Mouse (Mus musculus) stomach, embryonic 14.5 days (tissue): ENCODE data around the gene Plekho2. TPM values are rescaled to one million over a fixed set of nuclear protein-coding genes. Genes with fewer than 3 reads are reported as not detected.

Experiments
- ATAC-seq: fragments of 200-750 bp; cut with Nextera tagmentation; 2 replicates; pipeline ENCODE4 v1.8.0; 2017; ENCODE audit warnings: low read depth, moderate TSS enrichment; ENCODE audit not compliant: insufficient number of reproducible peaks, insufficient read depth, low FRiP score
- H3K27ac ChIP-seq: fragments of 300-500 bp; sonication (generic); 2 replicates; pipeline ENCODE4 v1.5.1; 2014; ENCODE audit warnings: mild to moderate bottlenecking, low read length, moderate library complexity, mixed read lengths
- H3K27me3 ChIP-seq: fragments of 300-500 bp; sonication (generic); 2 replicates; pipeline ENCODE4 v1.6.1; 2014; ENCODE audit warnings: low read length, control low read depth, mixed read lengths; ENCODE audit not compliant: control insufficient read depth, insufficient read depth
- H3K36me3 ChIP-seq: fragments of 300-500 bp; sonication (generic); 2 replicates; pipeline ENCODE4 v1.6.1; 2014; ENCODE audit warnings: mild to moderate bottlenecking, control low read depth, low read length, moderate library complexity, mixed read lengths; ENCODE audit not compliant: control insufficient read depth, insufficient read depth
- H3K4me1 ChIP-seq: fragments of 300-500 bp; sonication (generic); 2 replicates; pipeline ENCODE4 v1.6.1; 2014; ENCODE audit warnings: low read length, control low read depth, mixed read lengths; ENCODE audit not compliant: control insufficient read depth, insufficient read depth
- H3K4me2 ChIP-seq: fragments of 300-500 bp; sonication (generic); replicated peaks from 2 replicates; pipeline ENCODE4 v1.6.1; 2014; ENCODE audit warnings: low read depth, low read length, control low read depth
- H3K4me3 ChIP-seq: fragments of 300-500 bp; sonication (generic); 2 replicates; pipeline ENCODE4 v1.5.1; 2014; ENCODE audit warnings: low read depth, low read length, control low read depth
- H3K9ac ChIP-seq: fragments of 300-500 bp; sonication (generic); replicated peaks from 2 replicates; pipeline ENCODE4 v1.6.1; 2014; ENCODE audit warnings: low read depth, mild to moderate bottlenecking, control low read depth, low read length, moderate library complexity, mixed read lengths
- H3K9me3 ChIP-seq: fragments of 300-500 bp; sonication (generic); 2 replicates; pipeline ENCODE4 v1.6.1; 2016; ENCODE audit warnings: low read depth, low read length, control low read depth; ENCODE audit not compliant: control insufficient read depth
- WGBS: fragments of 180-500 bp; shearing (Covaris S2); extraction: QIAGEN DNeasy Blood & Tissue Kit; methylation state at CpG from one replicate; pipeline ENCODE4 v1.1.7; 2014; 5-methylcytosine and 5-hydroxymethylcytosine counted together
- polyA plus RNA-seq: library from polyadenylated mRNA; unstranded; fragments of >200 nt; fragmentation: Nextera tagmentation; extraction: Ambion mirVana; gene quantifications from 2 replicates; pipeline ENCODE4 v1.2.1, GENCODE M21; 2014

The Plekho2 gene
- polyA plus RNA-seq, 1 experiment from 2014 or later, result 21.2 TPM

- H3K9ac ChIP-seq, result 0 out of 2 replicates have a peak overlapping the region, but pooled peaks have one; percentile 15
- WGBS, result 58% methylated on average over 4 of the region's 4 CpGs
- H3K4me3 ChIP-seq, result no peak overlapping the region
- peaks cover 29% of the 10 kb centered on the region; the same call in 1 of the 2 replicates for H3K4me1 ChIP-seq
- H3K9me3 ChIP-seq, result no peaks in the 10 kb centered on the region
- no peak for ATAC-seq
- H3K27ac ChIP-seq, result peak overlapping the region; percentile 52; the same call in 1 of the 2 replicates
- H3K36me3 ChIP-seq, result no peaks in the 10 kb centered on the region
- H3K27me3 ChIP-seq, result no peaks in the 10 kb centered on the region
- H3K4me2 ChIP-seq, result no peak overlapping the region
These were observed 32.0 kb downstream of the Plekho2 start for GRCm38 (mm10) chr9:65547844-65548243.

GRCm38 (mm10) chr9:65547111-65547510, 32.7 kb downstream of the Plekho2 start:
- Histone ChIP-seq H3K27ac (no peak overlapping the region), H3K27me3 (no peaks in the 10 kb centered on the region), H3K36me3 (no peaks in the 10 kb centered on the region), H3K4me1 (peaks cover 29% of the 10 kb centered on the region; the same call in 1 of the 2 replicates), H3K4me3 (no peak overlapping the region), H3K9ac (no peak overlapping the region), H3K4me2 (no peak overlapping the region), H3K9me3 (no peaks in the 10 kb centered on the region)
- ATAC-seq, result no peak
- WGBS, result 88% methylated on average over 5 of the region's 5 CpGs

DNA sequence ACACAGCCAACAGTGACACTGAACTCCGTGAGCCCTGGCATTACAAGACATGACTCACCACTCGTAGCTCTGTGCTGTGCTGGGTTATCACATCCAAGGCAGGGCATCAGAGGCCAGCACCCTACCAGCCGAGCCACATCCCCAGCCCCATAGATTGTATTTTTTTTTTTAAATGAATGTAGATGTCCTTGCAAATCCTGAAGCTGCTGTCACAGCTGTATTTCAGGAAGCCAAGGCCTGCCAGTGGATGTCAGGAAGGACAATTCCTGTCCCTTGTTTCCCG, 33.5 kb downstream of the Plekho2 start:
- Histone ChIP-seq H3K27me3 (no peaks in the 10 kb centered on the region), H3K9ac (no peak overlapping the region), H3K4me3 (no peak overlapping the region), H3K36me3 (no peaks in the 10 kb centered on the region), H3K9me3 (no peaks in the 10 kb centered on the region), H3K4me1 (peaks cover 33% of the 10 kb centered on the region; the same call in 1 of the 2 replicates), H3K4me2 (no peak overlapping the region), H3K27ac (no peak overlapping the region; the same call in 1 of the 2 replicates)
- no peak for ATAC-seq
- 52% methylated on average over 4 of the region's 4 CpGs for WGBS

DNA sequence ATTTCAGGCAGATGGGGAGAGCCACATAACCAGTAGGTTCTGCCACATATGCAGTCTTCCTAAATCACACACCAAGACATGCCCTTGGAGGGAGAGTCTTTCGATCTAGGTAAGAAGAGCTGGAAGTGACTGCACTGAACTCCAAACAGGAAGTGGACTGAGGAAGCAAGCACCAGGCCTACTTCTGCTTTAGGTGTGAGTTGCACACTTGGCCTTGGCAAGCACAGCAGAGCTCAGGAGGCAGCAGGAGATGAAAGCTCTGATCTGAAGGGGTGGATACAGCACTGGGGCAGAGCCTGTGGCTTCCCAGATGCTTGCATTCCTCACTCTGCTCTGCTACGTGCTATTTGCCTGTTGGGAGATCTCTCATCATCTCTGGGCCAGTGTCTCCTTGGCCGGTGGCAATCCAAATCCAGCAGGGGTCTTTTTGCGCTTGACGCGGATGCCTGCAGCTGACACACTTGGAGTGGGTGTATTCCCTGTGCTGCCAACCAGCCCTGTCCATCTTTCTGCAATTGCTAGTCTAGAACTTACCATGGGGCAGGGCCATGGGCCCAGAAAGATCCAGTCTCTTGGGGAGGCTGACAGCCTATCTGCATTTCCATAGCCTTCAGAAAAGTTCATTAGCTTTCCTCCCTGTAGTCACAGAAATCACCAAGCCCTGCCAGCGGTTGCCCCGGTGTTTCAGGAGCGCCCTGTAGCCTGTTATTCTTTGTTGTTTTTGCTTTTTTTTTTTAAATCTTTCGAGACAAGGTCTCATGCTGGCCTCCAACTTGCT, 34.0 kb downstream of the Plekho2 start:
- Histone ChIP-seq H3K36me3 (no peaks in the 10 kb centered on the region), H3K4me2 (no peak overlapping the region), H3K4me1 (peaks cover 28% of the 10 kb centered on the region; the same call in 1 of the 2 replicates), H3K9me3 (no peaks in the 10 kb centered on the region), H3K27ac (peak overlapping the region; percentile 23; the same call in 1 of the 2 replicates), H3K4me3 (no peak overlapping the region), H3K9ac (no peak overlapping the region), H3K27me3 (no peaks in the 10 kb centered on the region)
- ATAC-seq, result no peak
- WGBS, result 77% methylated on average over 10 of the region's 10 CpGs

DNA sequence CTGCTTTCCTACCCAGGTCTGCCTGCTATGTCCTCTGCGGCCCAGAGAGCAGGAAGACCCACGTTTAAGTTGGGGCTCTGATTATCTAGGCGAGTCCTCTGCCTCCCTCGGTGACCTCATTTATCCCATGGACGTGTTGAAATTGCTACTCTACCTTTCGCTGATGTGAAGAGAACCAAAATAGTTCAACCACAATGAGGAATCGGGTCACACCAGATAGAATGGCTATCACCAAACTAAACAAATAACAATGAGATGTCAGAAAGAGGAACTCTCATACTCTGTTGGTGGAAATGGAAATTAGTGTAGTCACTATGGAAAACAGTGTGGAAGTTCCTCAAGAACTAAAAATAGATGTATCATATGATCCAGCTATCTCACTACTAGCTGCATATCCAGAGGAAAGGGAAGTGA, 37.7 kb downstream of the Plekho2 start:
- no peak for ATAC-seq
- H3K9ac ChIP-seq, result no peak overlapping the region
- H3K27ac ChIP-seq, result peak overlapping the region; percentile 48; the same call in 1 of the 2 replicates
- H3K4me3 ChIP-seq, result no peak overlapping the region
- no peaks in the 10 kb centered on the region for H3K36me3 ChIP-seq
- peaks cover 8% of the 10 kb centered on the region; the same call in 1 of the 2 replicates for H3K4me1 ChIP-seq
- H3K27me3 ChIP-seq, result no peaks in the 10 kb centered on the region
- H3K4me2 ChIP-seq, result no peak overlapping the region
- 75% methylated on average over 7 of the region's 7 CpGs for WGBS
- H3K9me3 ChIP-seq, result no peaks in the 10 kb centered on the region

- Histone ChIP-seq H3K4me3 (no peak overlapping the region), H3K27ac (peak overlapping the region; percentile 48; the same call in 1 of the 2 replicates), H3K4me1 (peaks cover 8% of the 10 kb centered on the region; the same call in 1 of the 2 replicates), H3K9ac (no peak overlapping the region), H3K4me2 (no peak overlapping the region), H3K36me3 (no peaks in the 10 kb centered on the region), H3K9me3 (no peaks in the 10 kb centered on the region), H3K27me3 (no peaks in the 10 kb centered on the region)
- ATAC-seq, result peak; percentile 42; the same call in 1 of the 2 replicates
- WGBS, result 51% methylated on average over 13 of the region's 13 CpGs
These were observed 38.4 kb downstream of the Plekho2 start for GRCm38 (mm10) chr9:65541126-65542068.

- no peaks in the 10 kb centered on the region for H3K36me3 ChIP-seq
- H3K27me3 ChIP-seq, result no peaks in the 10 kb centered on the region
- H3K4me2 ChIP-seq, result no peak overlapping the region
- H3K9ac ChIP-seq, result no peak overlapping the region
- ATAC-seq, result no peak
- no peaks in the 10 kb centered on the region for H3K9me3 ChIP-seq
- H3K4me3 ChIP-seq, result no peak overlapping the region
- 0 out of 2 replicates have a peak overlapping the region, but pooled peaks have one; percentile 3 for H3K27ac ChIP-seq
- peaks cover 8% of the 10 kb centered on the region; the same call in 1 of the 2 replicates for H3K4me1 ChIP-seq
- 57% methylated on average over 9 of the region's 9 CpGs for WGBS
These were observed 40.1 kb downstream of the Plekho2 start for GRCm38 (mm10) chr9:65539697-65540096.

- no peaks in the 10 kb centered on the region for H3K36me3 ChIP-seq
- H3K4me2 ChIP-seq, result no peak overlapping the region
- H3K9me3 ChIP-seq, result no peaks in the 10 kb centered on the region
- WGBS, result 86% methylated on average over 8 of the region's 8 CpGs
- H3K4me1 ChIP-seq, result peaks cover 8% of the 10 kb centered on the region; the same call in 1 of the 2 replicates
- ATAC-seq, result no peak
- no peak overlapping the region for H3K27ac ChIP-seq
- no peak overlapping the region for H3K4me3 ChIP-seq
- H3K27me3 ChIP-seq, result no peaks in the 10 kb centered on the region
- H3K9ac ChIP-seq, result no peak overlapping the region
These were observed 41.8 kb downstream of the Plekho2 start for GRCm38 (mm10) chr9:65537901-65538630.
